In the genomic region with DNA sequence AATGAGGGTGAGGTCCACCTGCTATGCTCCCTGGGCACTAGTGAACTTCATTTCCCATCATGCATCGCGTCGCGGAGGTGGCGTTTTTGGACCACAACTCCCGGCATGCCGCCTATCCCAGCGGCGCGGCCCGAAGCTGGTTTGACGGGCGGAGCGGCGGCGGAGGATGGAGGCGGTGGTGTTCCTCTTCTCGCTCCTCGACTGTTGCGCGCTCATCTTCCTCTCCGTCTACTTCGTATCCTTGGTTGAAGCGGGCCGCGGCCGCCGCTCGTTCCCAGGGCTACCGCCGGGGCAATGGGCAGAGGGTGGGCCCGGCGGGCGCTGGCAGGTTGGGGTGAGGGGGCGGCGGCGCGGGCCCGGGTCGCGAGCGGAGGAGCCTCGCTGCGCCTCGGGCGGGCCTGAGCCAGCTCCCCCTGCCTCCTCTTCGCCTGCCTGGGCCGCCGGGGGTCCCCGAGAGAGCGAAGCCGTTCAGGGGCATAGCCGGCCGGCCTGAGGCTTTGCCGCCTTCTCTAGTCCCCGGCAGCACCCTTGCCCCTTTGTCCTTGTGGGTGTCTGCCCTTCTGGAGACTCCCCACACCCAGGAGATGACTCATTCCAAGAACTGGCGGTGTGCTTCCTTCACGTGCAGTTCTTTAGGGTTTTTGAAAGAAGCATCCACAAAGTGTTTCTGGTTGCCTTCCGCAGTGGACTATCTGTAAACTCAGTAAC, we compare ENCODE assay signal across 1 mouse cellular context.
TF ChIP-seq lines count a peak whose summit lies in the region.

No protein-coding gene starts in this region.

TF ChIP-seq in MEL, 35 proteins besides CTCF, POLR2A, EP300 and RAD21 (continued from another document):
- TF ChIP-seq CHD1 (IDR thresholded peaks at IDR 0.05; ENCODE audit: low read depth, low read length), result no peak
- no peak for TF ChIP-seq ZKSCAN1 (IDR thresholded peaks at IDR 0.05; ENCODE audit: low read depth, low read length)
- peak; percentile 88 for TF ChIP-seq MXI1 (IDR thresholded peaks at IDR 0.05; ENCODE audit: low read depth, low read length)
- peak; percentile 79 for TF ChIP-seq NELFE (IDR thresholded peaks at IDR 0.05; ENCODE audit: low read depth, low read length)
- TF ChIP-seq TAL1 (IDR thresholded peaks at IDR 0.05; ENCODE audit: low read length), result no peak
- no peak for TF ChIP-seq E2F4 (IDR thresholded peaks at IDR 0.05; ENCODE audit: borderline replicate concordance, low read depth, low read length)
- no peak for TF ChIP-seq MAFK (IDR thresholded peaks at IDR 0.05; ENCODE audit: borderline replicate concordance, low read depth, low read length)
- TF ChIP-seq MEF2A (IDR thresholded peaks at IDR 0.05; ENCODE audit: extremely low read depth, insufficient replicate concordance, low read depth, low read length, poor library complexity, severe bottlenecking), result no peak
- TF ChIP-seq POLR2AphosphoS2 (IDR thresholded peaks at IDR 0.05; ENCODE audit: low read length), result peak; percentile 82
- no peak for TF ChIP-seq ZMIZ1 (IDR thresholded peaks at IDR 0.05; ENCODE audit: low read depth, low read length)
- TF ChIP-seq TBP (IDR thresholded peaks at IDR 0.05; ENCODE audit: low read depth, low read length), result peak; percentile 69
- peak; percentile 85 for TF ChIP-seq KAT2A (conservative IDR thresholded peaks at IDR 0.05; ENCODE audit: low read depth, low read length)
- TF ChIP-seq ELF1 (IDR thresholded peaks at IDR 0.05; ENCODE audit: low read depth, low read length), result peak; percentile 53; the same call in 1 of the 2 replicates
- TF ChIP-seq MYC (IDR thresholded peaks at IDR 0.05; ENCODE audit: low read depth, low read length), result peak; percentile 86
